Mouse (Mus musculus) heart, embryonic 13.5 days (tissue): ENCODE measurements at regions not wholly inside any gene's neighbourhood (a gene's known extent, or its start where the extent isn't known, plus 50 kb on each side); places are given as distances from the start of the nearest gene placed in this dataset.
A peak's percentile ranks its signal among the peaks of the same experiment; 100 is the strongest.

Source experiments
- ATAC-seq: fragments of 200-750 bp; cut with Nextera tagmentation; 2 replicates; pipeline ENCODE4 v1.8.0; 2017; ENCODE audit warnings: moderate TSS enrichment; ENCODE audit not compliant: insufficient number of reproducible peaks, low FRiP score, low TSS enrichment; ENCODE audit errors: extremely low read depth
- H3K27ac ChIP-seq: fragments of 300-500 bp; sonication (generic); replicated peaks from 2 replicates; pipeline ENCODE4 v1.5.1; 2015; ENCODE audit warnings: moderate library complexity, mild to moderate bottlenecking, inconsistent platforms
- H3K27me3 ChIP-seq: fragments of 300-500 bp; sonication (generic); replicated peaks from 2 replicates; pipeline ENCODE4 v1.6.1; 2015; ENCODE audit warnings: mild to moderate bottlenecking, inconsistent platforms
- H3K36me3 ChIP-seq: fragments of 300-500 bp; sonication (generic); 2 replicates; pipeline ENCODE4 v1.6.1; 2015; ENCODE audit warnings: mild to moderate bottlenecking, inconsistent platforms
- H3K4me1 ChIP-seq: fragments of 300-500 bp; sonication (generic); 2 replicates; pipeline ENCODE4 v1.6.1; 2015; ENCODE audit warnings: inconsistent platforms
- H3K4me2 ChIP-seq: fragments of 300-500 bp; sonication (generic); 2 replicates; pipeline ENCODE4 v1.6.1; 2015; ENCODE audit warnings: inconsistent platforms, mild to moderate bottlenecking, moderate library complexity
- H3K4me3 ChIP-seq: fragments of 300-500 bp; sonication (generic); 2 replicates; pipeline ENCODE4 v1.5.1; 2015; ENCODE audit warnings: moderate library complexity, mild to moderate bottlenecking, inconsistent platforms
- H3K9ac ChIP-seq: fragments of 300-500 bp; sonication (generic); 2 replicates; pipeline ENCODE4 v1.6.1; 2015; ENCODE audit warnings: inconsistent platforms, mild to moderate bottlenecking, moderate library complexity
- H3K9me3 ChIP-seq: fragments of 300-500 bp; sonication (generic); 2 replicates; pipeline ENCODE4 v1.6.1; 2016; ENCODE audit warnings: inconsistent platforms
- WGBS: fragments of 180-500 bp; shearing (Covaris S2); methylation state at CpG from one replicate; pipeline ENCODE4 v1.1.7; 2015; ENCODE audit warnings: mixed read lengths; 5-methylcytosine and 5-hydroxymethylcytosine counted together

DNA sequence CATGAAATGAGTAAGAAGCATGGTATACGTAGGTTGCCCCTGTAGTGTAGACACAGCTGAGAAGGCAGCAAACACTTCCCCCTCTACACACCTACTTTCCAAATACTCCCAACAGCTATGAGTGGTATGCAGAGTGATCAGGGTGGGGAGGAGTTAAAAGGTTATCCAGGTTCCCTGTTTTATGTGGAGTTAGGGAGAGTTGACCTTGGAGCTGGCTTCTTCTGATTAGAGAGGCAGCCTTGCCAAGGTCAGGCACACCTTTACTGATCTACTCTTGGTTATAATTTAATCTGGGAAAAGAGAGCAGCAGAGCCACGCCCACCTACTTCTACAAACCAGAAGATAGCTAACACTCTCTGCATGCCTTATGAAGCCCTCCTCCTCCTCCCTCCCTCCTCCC, 106.7 kb upstream of the Magi1 start:
- Histone ChIP-seq H3K27ac (peak overlapping the region; percentile 75), H3K36me3 (no peaks in the 10 kb centered on the region), H3K4me1 (peaks cover 66% of the 10 kb centered on the region), H3K9me3 (no peaks in the 10 kb centered on the region), H3K4me2 (no peak overlapping the region), H3K4me3 (no peak overlapping the region), H3K9ac (no peak overlapping the region), H3K27me3 (no peaks in the 10 kb centered on the region)
- WGBS: 42% methylated on average over 2 of the region's 2 CpGs
- ATAC-seq: no peak

DNA sequence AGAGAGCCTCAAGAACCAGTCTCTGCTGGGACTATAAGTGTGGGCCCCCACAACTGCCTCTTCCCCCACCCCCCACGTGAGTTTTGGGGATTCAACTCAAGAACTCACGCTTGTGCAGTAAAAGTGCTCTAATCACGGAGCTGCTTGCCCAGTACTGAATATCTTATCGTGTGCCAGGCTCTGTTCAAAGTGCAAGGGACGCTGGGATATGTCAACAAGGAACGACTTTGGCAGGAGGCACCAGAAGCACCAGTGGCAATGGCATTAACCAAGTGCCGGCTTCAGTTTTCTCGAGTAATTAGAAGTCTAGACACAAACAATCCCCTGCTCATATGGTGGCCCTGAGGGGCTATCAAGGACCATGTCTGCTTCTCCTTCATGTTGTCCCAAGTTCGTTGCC, 106.0 kb upstream of the Magi1 start:
- Histone ChIP-seq H3K9me3 (no peaks in the 10 kb centered on the region), H3K4me1 (peaks cover 68% of the 10 kb centered on the region), H3K9ac (no peak overlapping the region), H3K4me3 (no peak overlapping the region), H3K36me3 (no peaks in the 10 kb centered on the region), H3K27ac (peak overlapping the region; percentile 75), H3K27me3 (no peaks in the 10 kb centered on the region), H3K4me2 (no peak overlapping the region)
- 29% methylated on average over 9 of the region's 9 CpGs for WGBS
- no peak for ATAC-seq

- no peak for ATAC-seq
- Histone ChIP-seq H3K9ac (no peak overlapping the region), H3K27me3 (no peaks in the 10 kb centered on the region), H3K4me3 (no peak overlapping the region), H3K4me2 (no peak overlapping the region), H3K36me3 (no peaks in the 10 kb centered on the region), H3K9me3 (peaks cover 9% of the 10 kb centered on the region; the same call in 1 of the 2 replicates), H3K4me1 (peaks cover 60% of the 10 kb centered on the region), H3K27ac (peak overlapping the region; percentile 76)
- WGBS: 23% methylated on average over 2 of the region's 2 CpGs
These were observed 103.9 kb upstream of the Magi1 start for GRCm38 (mm10) chr6:94387648-94388047.

GRCm38 (mm10) chr6:94385531-94385930, 101.8 kb upstream of the Magi1 start:
- no peak overlapping the region for H3K4me3 ChIP-seq
- WGBS: 82% methylated on average over 2 of the region's 2 CpGs
- H3K4me1 ChIP-seq: peaks cover 50% of the 10 kb centered on the region
- no peak overlapping the region for H3K4me2 ChIP-seq
- ATAC-seq: no peak
- peaks cover 9% of the 10 kb centered on the region; the same call in 1 of the 2 replicates for H3K9me3 ChIP-seq
- H3K27ac ChIP-seq: no peak overlapping the region
- H3K27me3 ChIP-seq: no peaks in the 10 kb centered on the region
- H3K9ac ChIP-seq: no peak overlapping the region
- H3K36me3 ChIP-seq: no peaks in the 10 kb centered on the region

DNA sequence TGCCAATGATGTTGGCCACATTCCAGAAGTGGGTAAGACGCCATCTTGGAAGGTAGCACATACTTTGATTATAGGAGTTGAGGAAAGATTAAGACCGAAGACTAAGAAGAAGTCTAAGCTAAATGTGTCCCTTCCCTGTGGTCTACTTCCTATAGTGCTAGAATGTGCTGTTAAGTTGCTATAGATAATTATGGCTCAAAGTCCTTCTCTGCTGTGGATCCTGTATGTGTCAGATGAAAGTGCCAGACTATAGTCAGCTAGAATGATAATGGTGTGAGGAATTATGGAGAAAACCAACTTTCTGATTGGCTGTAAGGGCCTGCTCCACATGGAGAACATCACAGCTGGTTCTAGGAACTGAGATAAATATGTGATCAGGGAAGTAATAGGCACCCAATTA, 86.3 kb upstream of the Magi1 start:
- Histone ChIP-seq H3K4me2 (no peak overlapping the region), H3K27ac (no peak overlapping the region), H3K36me3 (no peaks in the 10 kb centered on the region), H3K4me1 (no peaks in the 10 kb centered on the region), H3K27me3 (no peaks in the 10 kb centered on the region), H3K9me3 (peaks cover 4% of the 10 kb centered on the region; the same call in 1 of the 2 replicates), H3K4me3 (no peak overlapping the region), H3K9ac (no peak overlapping the region)
- 86% methylated on average over 2 of the region's 2 CpGs for WGBS
- ATAC-seq: no peak

GRCm38 (mm10) chr6:94363951-94364350, 80.2 kb upstream of the Magi1 start:
- H3K4me2 ChIP-seq: no peak overlapping the region
- no peak overlapping the region for H3K9ac ChIP-seq
- WGBS: 61% methylated on average over 6 of the region's 6 CpGs
- H3K4me1 ChIP-seq: no peaks in the 10 kb centered on the region
- no peak for ATAC-seq
- no peaks in the 10 kb centered on the region for H3K27me3 ChIP-seq
- no peaks in the 10 kb centered on the region for H3K9me3 ChIP-seq
- no peaks in the 10 kb centered on the region for H3K36me3 ChIP-seq
- no peak overlapping the region for H3K27ac ChIP-seq
- no peak overlapping the region for H3K4me3 ChIP-seq

DNA sequence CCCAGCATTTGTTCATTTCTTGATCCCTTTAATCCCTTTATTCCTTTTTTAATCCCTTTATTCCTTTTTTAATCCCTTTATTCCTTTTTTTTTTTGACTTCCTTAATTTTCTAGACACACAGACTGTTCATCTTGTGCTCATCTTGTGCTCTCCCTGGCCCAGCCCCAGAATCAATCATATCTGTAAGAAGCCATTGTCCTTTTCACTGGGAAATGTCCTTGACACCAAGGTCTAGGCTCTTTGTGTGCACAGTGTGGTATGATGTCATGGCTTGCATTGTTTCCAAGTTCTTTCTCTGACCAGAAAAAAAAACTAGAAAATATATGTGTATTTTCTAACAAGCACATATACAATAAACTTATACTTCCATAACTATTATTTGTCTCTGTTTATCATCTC, 78.9 kb upstream of the Magi1 start:
- H3K4me3 ChIP-seq: no peak overlapping the region
- no peaks in the 10 kb centered on the region for H3K9me3 ChIP-seq
- no peak for ATAC-seq
- no peak overlapping the region for H3K4me2 ChIP-seq
- H3K36me3 ChIP-seq: no peaks in the 10 kb centered on the region
- peaks cover 4% of the 10 kb centered on the region for H3K4me1 ChIP-seq
- no peak overlapping the region for H3K27ac ChIP-seq
- H3K9ac ChIP-seq: no peak overlapping the region
- H3K27me3 ChIP-seq: no peaks in the 10 kb centered on the region

GRCm38 (mm10) chr6:94357568-94357967, 73.9 kb upstream of the Magi1 start:
- Histone ChIP-seq H3K9ac (no peak overlapping the region), H3K9me3 (no peaks in the 10 kb centered on the region), H3K4me2 (0 out of 2 replicates have a peak overlapping the region, but pooled peaks have one; percentile 7), H3K27ac (0 out of 2 replicates have a peak overlapping the region, but pooled peaks have one; percentile 12), H3K4me1 (peaks cover 22% of the 10 kb centered on the region), H3K4me3 (no peak overlapping the region), H3K27me3 (no peaks in the 10 kb centered on the region), H3K36me3 (no peaks in the 10 kb centered on the region)
- peak; percentile 31; the same call in 1 of the 2 replicates for ATAC-seq
- 37% methylated on average over 4 of the region's 4 CpGs for WGBS

DNA sequence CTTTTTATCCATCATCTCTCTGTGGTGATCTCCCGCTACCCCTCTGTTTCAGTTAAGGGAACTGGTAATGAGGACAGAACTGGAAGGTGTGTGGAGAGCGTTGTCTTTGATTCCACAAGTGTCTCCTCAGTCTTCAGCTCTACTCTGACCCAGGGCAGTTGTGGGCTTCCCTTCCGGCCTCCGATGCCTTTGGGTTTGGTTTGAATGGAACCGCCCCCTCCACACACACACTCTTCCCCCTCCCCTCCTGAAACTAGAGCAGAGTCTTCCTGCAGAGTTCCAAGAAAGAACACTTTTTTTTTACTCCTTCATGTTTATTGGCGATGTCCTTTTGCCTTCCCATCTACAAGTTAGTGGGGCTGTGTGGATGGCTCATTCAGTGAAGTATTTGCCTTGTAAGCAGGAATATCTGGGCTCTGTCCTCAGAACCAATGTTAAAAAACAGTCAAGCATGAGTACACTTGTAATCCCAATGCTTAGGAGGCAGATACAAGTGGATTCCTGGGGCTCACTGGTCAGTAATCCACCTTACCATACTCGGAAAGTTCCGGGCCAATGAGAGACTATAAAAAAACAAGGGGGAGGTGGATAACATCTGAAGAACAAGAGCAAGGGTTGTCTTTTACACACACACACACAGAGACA, 70.9 kb upstream of the Magi1 start:
- H3K36me3 ChIP-seq: no peaks in the 10 kb centered on the region
- WGBS: 47% methylated on average over 8 of the region's 8 CpGs

DNA sequence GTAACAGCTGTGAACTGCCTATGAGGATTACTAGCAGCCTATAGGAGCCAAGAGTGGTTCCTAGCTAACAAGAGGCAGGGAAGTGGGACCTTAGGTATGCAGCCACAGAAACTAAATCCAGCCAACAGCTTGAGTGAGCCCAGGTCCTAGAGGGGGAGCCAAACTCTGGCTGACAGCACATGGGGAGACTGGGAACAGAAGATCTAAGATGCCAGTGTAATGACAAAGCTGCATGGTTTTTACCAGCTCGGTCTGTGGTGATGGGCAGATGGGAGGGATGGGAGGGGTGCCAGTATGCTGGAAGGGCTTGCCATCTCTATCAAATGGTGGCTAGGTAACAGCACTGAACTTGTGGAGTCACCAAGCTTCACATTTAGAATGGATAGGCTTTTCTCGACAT, 60.6 kb upstream of the Magi1 start:
- no peaks in the 10 kb centered on the region for H3K4me1 ChIP-seq
- no peaks in the 10 kb centered on the region for H3K36me3 ChIP-seq
- no peak overlapping the region for H3K4me3 ChIP-seq
- no peak overlapping the region for H3K4me2 ChIP-seq
- ATAC-seq: no peak
- peaks cover 12% of the 10 kb centered on the region; the same call in 1 of the 2 replicates for H3K9me3 ChIP-seq
- no peak overlapping the region for H3K27ac ChIP-seq
- 64% methylated on average over 2 of the region's 2 CpGs for WGBS
- no peaks in the 10 kb centered on the region for H3K27me3 ChIP-seq
- H3K9ac ChIP-seq: no peak overlapping the region

More for the DNA sequence above, 70.9 kb upstream of the Magi1 start:
- Histone ChIP-seq H3K9me3 (no peaks in the 10 kb centered on the region), H3K9ac (no peak overlapping the region), H3K27ac (no peak overlapping the region), H3K4me2 (no peak overlapping the region), H3K4me1 (peaks cover 22% of the 10 kb centered on the region), H3K4me3 (no peak overlapping the region), H3K27me3 (no peaks in the 10 kb centered on the region)
- ATAC-seq: no peak

DNA sequence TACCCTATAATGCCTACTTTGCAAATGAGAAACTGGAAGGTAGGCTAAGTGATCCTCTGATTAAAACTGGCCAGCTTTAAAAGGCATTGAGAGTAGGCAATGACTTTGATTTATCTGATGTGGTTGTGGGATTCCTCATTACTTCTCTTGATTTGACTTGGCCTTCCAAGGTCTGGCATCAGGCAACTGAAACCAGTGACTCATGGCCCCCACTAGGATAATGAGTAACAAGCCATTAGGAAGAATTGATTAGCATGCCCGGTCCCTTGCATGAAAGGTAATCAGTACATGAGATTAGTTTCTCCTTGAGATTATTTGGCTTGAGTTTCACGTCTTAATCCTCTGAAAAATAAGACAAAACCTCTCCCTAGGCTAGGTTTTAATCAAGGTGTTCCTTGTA, 56.8 kb upstream of the Magi1 start:
- ATAC-seq: no peak
- H3K9ac ChIP-seq: no peak overlapping the region
- no peak overlapping the region for H3K4me3 ChIP-seq
- no peaks in the 10 kb centered on the region for H3K36me3 ChIP-seq
- no peak overlapping the region for H3K4me2 ChIP-seq
- H3K9me3 ChIP-seq: no peaks in the 10 kb centered on the region
- no peak overlapping the region for H3K27ac ChIP-seq
- no peaks in the 10 kb centered on the region for H3K4me1 ChIP-seq
- WGBS: 72% methylated on average over 2 of the region's 2 CpGs
- no peaks in the 10 kb centered on the region for H3K27me3 ChIP-seq

DNA sequence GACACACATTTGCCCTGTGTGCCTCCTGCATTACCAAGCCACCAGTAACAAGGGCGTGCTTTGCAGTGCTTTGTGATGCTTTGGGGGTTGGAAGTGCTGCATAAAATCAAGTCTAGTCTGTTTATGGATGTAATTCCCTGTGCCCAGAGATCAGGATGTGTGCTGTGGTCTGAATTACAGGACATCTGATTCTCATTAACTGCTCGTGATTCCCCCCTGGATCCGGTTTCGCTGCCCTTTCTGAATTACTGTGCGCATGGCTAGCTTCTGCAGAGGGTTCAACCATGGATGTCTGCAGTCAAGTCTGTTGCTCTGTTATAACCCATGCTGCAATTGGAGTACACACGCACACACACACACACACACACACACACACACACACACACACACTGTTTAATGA, 52.5 kb upstream of the Magi1 start:
- Histone ChIP-seq H3K4me1 (peaks cover 6% of the 10 kb centered on the region; the same call in 1 of the 2 replicates), H3K4me3 (no peak overlapping the region), H3K9ac (no peak overlapping the region), H3K27me3 (no peaks in the 10 kb centered on the region), H3K4me2 (no peak overlapping the region), H3K9me3 (no peaks in the 10 kb centered on the region), H3K27ac (no peak overlapping the region), H3K36me3 (no peaks in the 10 kb centered on the region)
- no peak for ATAC-seq
- WGBS: 74% methylated on average over 6 of the region's 6 CpGs
